Mouse (Mus musculus) kidney, postnatal 0 days (tissue): ENCODE data around the gene Tgfa. TPM values are rescaled to one million over a fixed set of nuclear protein-coding genes. Genes with fewer than 3 reads are reported as not detected.
A peak's percentile ranks its signal among the peaks of the same experiment; 100 is the strongest.

Experiments used
- ATAC-seq: fragments of 200-750 bp; cut with Nextera tagmentation; replicated peaks from 2 replicates; pipeline ENCODE4 v1.8.0; 2017; ENCODE audit warnings: low read depth, moderate number of reproducible peaks, moderate TSS enrichment, moderate library complexity; ENCODE audit not compliant: low FRiP score
- DNase-seq: peaks from one replicate; pipeline ENCODE4 v3.0.0-alpha.2; 2016; ENCODE audit warnings: low spot score
- H3K27ac ChIP-seq: fragments of 300-500 bp; sonication (generic); 2 replicates; pipeline ENCODE4 v1.5.1; 2014; ENCODE audit warnings: mild to moderate bottlenecking
- H3K27me3 ChIP-seq: fragments of 300-500 bp; sonication (generic); 2 replicates; pipeline ENCODE4 v1.6.1; 2014; ENCODE audit warnings: low read length, mixed read lengths; ENCODE audit not compliant: insufficient read depth
- H3K36me3 ChIP-seq: fragments of 300-500 bp; sonication (generic); 2 replicates; pipeline ENCODE4 v1.6.1; 2014; ENCODE audit warnings: low read length, mixed read lengths; ENCODE audit not compliant: insufficient read depth
- H3K4me1 ChIP-seq: fragments of 300-500 bp; sonication (generic); replicated peaks from 2 replicates; pipeline ENCODE4 v1.6.1; 2014; ENCODE audit warnings: antibody characterized with exemption, low read length, mixed read lengths; ENCODE audit not compliant: insufficient read depth
- H3K4me2 ChIP-seq: fragments of 300-500 bp; sonication (generic); 2 replicates; pipeline ENCODE4 v1.6.1; 2014; ENCODE audit warnings: mild to moderate bottlenecking, low read length, moderate library complexity, mixed read lengths
- H3K4me3 ChIP-seq: fragments of 300-500 bp; sonication (generic); replicated peaks from 2 replicates; pipeline ENCODE4 v1.5.1; 2014; ENCODE audit warnings: low read depth, low read length
- H3K9ac ChIP-seq: fragments of 300-500 bp; sonication (generic); 2 replicates; pipeline ENCODE4 v1.6.1; 2014; ENCODE audit warnings: low read depth, low read length
- H3K9me3 ChIP-seq: fragments of 300-500 bp; sonication (generic); replicated peaks from 2 replicates; pipeline ENCODE4 v1.6.1; 2016; ENCODE audit warnings: low read length, inconsistent platforms, mixed read lengths
- CTCF ChIP-seq: IDR thresholded peaks from 2 replicates; pipeline ENCODE4 v1.5.1; 2016; ENCODE audit warnings: antibody characterized with exemption, low read depth, mild to moderate bottlenecking, moderate library complexity
- WGBS: fragments of 180-500 bp; shearing (Covaris S2); extraction: QIAGEN DNeasy Blood & Tissue Kit; methylation state at CpG from one replicate; pipeline ENCODE4 v1.1.7; 2014; 5-methylcytosine and 5-hydroxymethylcytosine counted together
- polyA plus RNA-seq: library from polyadenylated mRNA; unstranded; fragments of >200 nt; fragmentation: Nextera tagmentation; extraction: Ambion mirVana; gene quantifications from 2 replicates; pipeline ENCODE4 v1.2.1, GENCODE M21; 2015

Tgfa gene
- polyA plus RNA-seq, 1 experiment from 2014 or later, result 6.1 TPM

GRCm38 (mm10) chr6:86209133-86210016, 14.4 kb downstream of the Tgfa start:
- peak; percentile 72 for DNase-seq
- Histone ChIP-seq H3K36me3 (no peaks in the 10 kb centered on the region), H3K4me2 (peak overlapping the region; percentile 48), H3K27me3 (no peaks in the 10 kb centered on the region), H3K4me1 (peaks cover 12% of the 10 kb centered on the region), H3K9ac (no peak overlapping the region), H3K9me3 (no peaks in the 10 kb centered on the region), H3K27ac (peak overlapping the region; percentile 63), H3K4me3 (no peak overlapping the region)
- TF ChIP-seq CTCF, result no peak
- peak; percentile 81 for ATAC-seq
- 13% methylated on average over 17 of the region's 17 CpGs for WGBS

GRCm38 (mm10) chr6:86210017-86210408, 15.0 kb downstream of the Tgfa start:
- no peak overlapping the region for H3K4me3 ChIP-seq
- no peak overlapping the region for H3K9ac ChIP-seq
- 23% methylated on average over 6 of the region's 6 CpGs for WGBS
- H3K4me2 ChIP-seq, result peak overlapping the region; percentile 48
- no peak for DNase-seq
- no peak overlapping the region for H3K27ac ChIP-seq
- TF ChIP-seq CTCF, result no peak
- no peaks in the 10 kb centered on the region for H3K36me3 ChIP-seq
- peaks cover 12% of the 10 kb centered on the region for H3K4me1 ChIP-seq
- H3K9me3 ChIP-seq, result no peaks in the 10 kb centered on the region
- H3K27me3 ChIP-seq, result no peaks in the 10 kb centered on the region
- no peak for ATAC-seq

GRCm38 (mm10) chr6:86210619-86211018, 15.6 kb downstream of the Tgfa start:
- Histone ChIP-seq H3K4me1 (peaks cover 12% of the 10 kb centered on the region), H3K4me3 (no peak overlapping the region), H3K27me3 (no peaks in the 10 kb centered on the region), H3K36me3 (no peaks in the 10 kb centered on the region), H3K27ac (peak overlapping the region; percentile 48; the same call in 1 of the 2 replicates), H3K4me2 (no peak overlapping the region), H3K9me3 (no peaks in the 10 kb centered on the region), H3K9ac (no peak overlapping the region)
- WGBS, result 50% methylated on average over 3 of the region's 3 CpGs
- DNase-seq (no peak), ATAC-seq (no peak)
- no peak for TF ChIP-seq CTCF

GRCm38 (mm10) chr6:86211081-86211763, 16.2 kb downstream of the Tgfa start:
- ATAC-seq (no peak), DNase-seq (no peak)
- Histone ChIP-seq H3K9ac (no peak overlapping the region), H3K27ac (peak overlapping the region; percentile 48; the same call in 1 of the 2 replicates), H3K4me2 (no peak overlapping the region), H3K4me3 (no peak overlapping the region), H3K36me3 (no peaks in the 10 kb centered on the region), H3K9me3 (no peaks in the 10 kb centered on the region), H3K4me1 (peaks cover 12% of the 10 kb centered on the region), H3K27me3 (no peaks in the 10 kb centered on the region)
- 57% methylated on average over 12 of the region's 12 CpGs for WGBS
- no peak for TF ChIP-seq CTCF

- no peak for ATAC-seq
- no peak overlapping the region for H3K9ac ChIP-seq
- no peak overlapping the region for H3K27ac ChIP-seq
- no peak overlapping the region for H3K4me3 ChIP-seq
- 80% methylated on average over 3 of the region's 3 CpGs for WGBS
- H3K36me3 ChIP-seq, result no peaks in the 10 kb centered on the region
- H3K9me3 ChIP-seq, result no peaks in the 10 kb centered on the region
- H3K4me1 ChIP-seq, result peaks cover 12% of the 10 kb centered on the region
- TF ChIP-seq CTCF, result no peak
- H3K4me2 ChIP-seq, result no peak overlapping the region
- no peak for DNase-seq
- H3K27me3 ChIP-seq, result no peaks in the 10 kb centered on the region
Observed at GRCm38 (mm10) chr6:86212871-86213640, 18.0 kb downstream of the Tgfa start.

GRCm38 (mm10) chr6:86218066-86218465, 23.0 kb downstream of the Tgfa start:
- H3K4me3 ChIP-seq, result no peak overlapping the region
- H3K36me3 ChIP-seq, result no peaks in the 10 kb centered on the region
- H3K9me3 ChIP-seq, result no peaks in the 10 kb centered on the region
- DNase-seq (no peak), ATAC-seq (no peak)
- no peak for TF ChIP-seq CTCF
- H3K27me3 ChIP-seq, result no peaks in the 10 kb centered on the region
- H3K4me2 ChIP-seq, result no peak overlapping the region
- H3K9ac ChIP-seq, result no peak overlapping the region
- no peak overlapping the region for H3K27ac ChIP-seq
- H3K4me1 ChIP-seq, result no peaks in the 10 kb centered on the region
- WGBS, result 87% methylated on average over 2 of the region's 2 CpGs
